Mouse (Mus musculus): ENCODE results near the gene Pja2. TPM values are rescaled to one million over a fixed set of nuclear protein-coding genes. Genes with fewer than 3 reads are reported as not detected.
A peak's percentile ranks its signal among the peaks of the same experiment; 100 is the strongest.

The Pja2 gene
- total and polyA plus RNA-seq, 2 experiments from 2014 or later: 67.9 to 86.3 TPM

GRCm38 (mm10) chr17:64353940-64354339 is 22.2 kb upstream of the Pja2 start:
- Histone ChIP-seq H3K9ac (replicated peaks; ENCODE audit: low read depth, low read length) (no peak overlapping the region), H3K27me3 (ENCODE audit: control insufficient read depth, insufficient read depth, low read length) (no peaks in the 10 kb centered on the region), H3K4me2 (ENCODE audit: low read depth, low read length) (no peak overlapping the region), H3K4me3 (ENCODE audit: low read depth, low read length) (no peak overlapping the region), H3K9me3 (replicated peaks; ENCODE audit: control insufficient read depth, low read length) (no peaks in the 10 kb centered on the region), H3K4me1 (ENCODE audit: control insufficient read depth, insufficient read depth) (no peaks in the 10 kb centered on the region), H3K27ac (ENCODE audit: low read depth) (no peak overlapping the region), H3K36me3 (replicated peaks; ENCODE audit: control insufficient read depth, insufficient read depth, low read length) (no peaks in the 10 kb centered on the region)
- DNase-seq (ENCODE audit: low spot score) (no peak), ATAC-seq (ENCODE audit: insufficient read depth, low read depth) (no peak)
- TF ChIP-seq CTCF (IDR thresholded peaks at IDR 0.05; ENCODE audit: low read depth): no peak
- no peak for TF ChIP-seq EP300 (IDR thresholded peaks at IDR 0.05; ENCODE audit: low read depth)
- WGBS: 95% methylated on average over 7 of the region's 7 CpGs

DNA sequence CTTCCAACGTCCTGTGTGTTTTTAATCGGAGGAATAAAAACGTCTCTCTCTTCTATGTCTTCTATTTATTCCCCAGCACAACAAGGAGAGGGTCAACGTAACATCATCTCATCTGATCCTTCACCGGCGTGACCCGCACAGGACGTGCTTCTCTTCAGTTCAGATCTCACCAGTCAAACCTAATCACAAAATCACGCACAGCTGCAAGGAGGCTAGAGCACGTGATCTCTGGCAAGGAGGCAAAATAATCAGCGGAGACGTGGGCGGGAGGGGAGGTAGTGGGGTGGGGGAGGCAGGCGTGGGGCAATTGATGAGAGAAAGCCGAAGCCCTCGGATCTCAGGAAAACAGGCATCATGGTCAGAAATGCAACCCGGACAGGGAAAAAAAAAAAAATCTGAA is 14.4 kb upstream of the Pja2 start:
- no peak for ATAC-seq (ENCODE audit: insufficient read depth, low read depth)
- Histone ChIP-seq H3K4me1 (ENCODE audit: control insufficient read depth, insufficient read depth) (peaks cover 6% of the 10 kb centered on the region; the same call in 1 of the 2 replicates), H3K4me3 (ENCODE audit: low read depth, low read length) (peak overlapping the region; percentile 25), H3K27me3 (ENCODE audit: control insufficient read depth, insufficient read depth, low read length) (no peaks in the 10 kb centered on the region), H3K9ac (replicated peaks; ENCODE audit: low read depth, low read length) (peak overlapping the region; percentile 39), H3K27ac (ENCODE audit: low read depth) (no peak overlapping the region), H3K9me3 (replicated peaks; ENCODE audit: control insufficient read depth, low read length) (no peaks in the 10 kb centered on the region), H3K36me3 (replicated peaks; ENCODE audit: control insufficient read depth, insufficient read depth, low read length) (no peaks in the 10 kb centered on the region), H3K4me2 (ENCODE audit: low read depth, low read length) (peak overlapping the region; percentile 57)
- DNase-seq (ENCODE audit: low spot score): no peak
- WGBS: 18% methylated on average over 17 of the region's 17 CpGs
- TF ChIP-seq EP300 (IDR thresholded peaks at IDR 0.05; ENCODE audit: low read depth) (no peak), CTCF (IDR thresholded peaks at IDR 0.05; ENCODE audit: low read depth) (no peak)

- Histone ChIP-seq H3K4me1 (ENCODE audit: control insufficient read depth, insufficient read depth) (peaks cover 6% of the 10 kb centered on the region; the same call in 1 of the 2 replicates), H3K27ac (ENCODE audit: low read depth) (peak overlapping the region; percentile 70), H3K9ac (replicated peaks; ENCODE audit: low read depth, low read length) (no peak overlapping the region), H3K27me3 (ENCODE audit: control insufficient read depth, insufficient read depth, low read length) (no peaks in the 10 kb centered on the region), H3K4me2 (ENCODE audit: low read depth, low read length) (no peak overlapping the region), H3K9me3 (replicated peaks; ENCODE audit: control insufficient read depth, low read length) (no peaks in the 10 kb centered on the region), H3K4me3 (ENCODE audit: low read depth, low read length) (no peak overlapping the region), H3K36me3 (replicated peaks; ENCODE audit: control insufficient read depth, insufficient read depth, low read length) (no peaks in the 10 kb centered on the region)
- TF ChIP-seq CTCF (IDR thresholded peaks at IDR 0.05; ENCODE audit: low read depth) (no peak; the same call in 1 of the 2 replicates), EP300 (IDR thresholded peaks at IDR 0.05; ENCODE audit: low read depth) (no peak)
- DNase-seq (ENCODE audit: low spot score) (peak; percentile 76), ATAC-seq (ENCODE audit: insufficient read depth, low read depth) (peak; percentile 88)
- 52% methylated on average over 7 of the region's 7 CpGs for WGBS
Observed at GRCm38 (mm10) chr17:64344576-64345172, 13.0 kb upstream of the Pja2 start.

- WGBS: 24% methylated on average over 7 of the region's 7 CpGs
Observed at GRCm38 (mm10) chr17:64341698-64342097, 10.0 kb upstream of the Pja2 start.

DNA sequence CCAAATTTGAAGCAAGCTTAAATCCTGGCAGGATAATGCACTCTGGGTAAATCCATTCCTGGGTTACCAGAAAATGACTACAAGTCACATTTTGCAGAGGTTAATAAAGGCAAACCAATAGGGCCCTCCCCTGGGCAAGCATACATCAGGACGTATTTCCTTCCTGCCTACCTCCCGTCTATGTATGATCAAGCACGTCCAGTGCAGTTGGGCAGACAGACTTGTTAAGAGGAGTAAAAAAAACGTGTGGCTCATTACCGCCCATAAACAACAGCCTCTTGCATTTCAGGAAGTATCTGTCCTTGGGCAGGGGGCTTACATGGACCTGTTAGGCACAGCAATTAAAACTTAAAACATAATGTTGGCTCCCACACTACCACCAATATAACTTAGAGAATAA is 8.0 kb upstream of the Pja2 start:
- no peaks in the 10 kb centered on the region for H3K36me3 ChIP-seq (replicated peaks; ENCODE audit: control insufficient read depth, insufficient read depth, low read length)
- WGBS: 51% methylated on average over 5 of the region's 5 CpGs
- H3K27me3 ChIP-seq (ENCODE audit: control insufficient read depth, insufficient read depth, low read length): no peaks in the 10 kb centered on the region
- DNase-seq (ENCODE audit: low spot score) (no peak), ATAC-seq (ENCODE audit: insufficient read depth, low read depth) (no peak)
- H3K9me3 ChIP-seq (replicated peaks; ENCODE audit: control insufficient read depth, low read length): no peaks in the 10 kb centered on the region
- peaks cover 10% of the 10 kb centered on the region; the same call in 1 of the 2 replicates for H3K4me1 ChIP-seq (ENCODE audit: control insufficient read depth, insufficient read depth)
- no peak overlapping the region for H3K4me2 ChIP-seq (ENCODE audit: low read depth, low read length)
- TF ChIP-seq CTCF (IDR thresholded peaks at IDR 0.05; ENCODE audit: low read depth) (no peak), EP300 (IDR thresholded peaks at IDR 0.05; ENCODE audit: low read depth) (no peak)
- no peak overlapping the region for H3K9ac ChIP-seq (replicated peaks; ENCODE audit: low read depth, low read length)
- H3K27ac ChIP-seq (ENCODE audit: low read depth): no peak overlapping the region
- no peak overlapping the region for H3K4me3 ChIP-seq (ENCODE audit: low read depth, low read length)

More at GRCm38 (mm10) chr17:64341698-64342097, 10.0 kb upstream of the Pja2 start:
- H3K27me3 ChIP-seq (ENCODE audit: control insufficient read depth, insufficient read depth, low read length): no peaks in the 10 kb centered on the region
- ATAC-seq (ENCODE audit: insufficient read depth, low read depth): peak; percentile 27; the same call in 1 of the 2 replicates
- DNase-seq (ENCODE audit: low spot score): no peak
- no peaks in the 10 kb centered on the region for H3K9me3 ChIP-seq (replicated peaks; ENCODE audit: control insufficient read depth, low read length)
- H3K27ac ChIP-seq (ENCODE audit: low read depth): peak overlapping the region; percentile 13; the same call in 1 of the 2 replicates
- H3K4me1 ChIP-seq (ENCODE audit: control insufficient read depth, insufficient read depth): peaks cover 10% of the 10 kb centered on the region; the same call in 1 of the 2 replicates
- H3K4me2 ChIP-seq (ENCODE audit: low read depth, low read length): no peak overlapping the region
- H3K9ac ChIP-seq (replicated peaks; ENCODE audit: low read depth, low read length): no peak overlapping the region
- no peak for TF ChIP-seq EP300 (IDR thresholded peaks at IDR 0.05; ENCODE audit: low read depth)
- no peak for TF ChIP-seq CTCF (IDR thresholded peaks at IDR 0.05; ENCODE audit: low read depth)
- no peak overlapping the region for H3K4me3 ChIP-seq (ENCODE audit: low read depth, low read length)
- no peaks in the 10 kb centered on the region for H3K36me3 ChIP-seq (replicated peaks; ENCODE audit: control insufficient read depth, insufficient read depth, low read length)

DNA sequence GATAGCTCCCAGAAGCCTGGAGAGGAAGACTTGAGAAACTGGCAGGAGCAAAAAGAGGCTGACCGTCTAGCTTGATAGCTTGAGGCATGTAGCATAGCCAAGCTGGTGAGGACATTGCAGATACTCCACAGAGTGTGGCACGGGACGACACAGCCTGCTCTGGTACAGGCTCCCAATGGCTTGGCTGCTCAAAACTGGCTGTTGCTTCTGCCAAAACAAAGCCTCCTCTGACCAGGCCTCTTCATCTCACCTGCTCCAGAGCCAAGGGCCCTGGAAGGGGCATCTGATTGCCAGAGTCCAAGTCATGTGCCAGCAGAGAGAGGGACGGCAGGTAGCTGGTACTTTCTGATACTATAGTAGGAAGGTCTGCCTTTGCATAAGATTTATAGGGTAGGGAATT is 5.5 kb upstream of the Pja2 start:
- DNase-seq (ENCODE audit: low spot score): no peak
- H3K27ac ChIP-seq (ENCODE audit: low read depth): no peak overlapping the region
- H3K4me3 ChIP-seq (ENCODE audit: low read depth, low read length): no peak overlapping the region
- H3K27me3 ChIP-seq (ENCODE audit: control insufficient read depth, insufficient read depth, low read length): no peaks in the 10 kb centered on the region
- H3K4me1 ChIP-seq (ENCODE audit: control insufficient read depth, insufficient read depth): peaks cover 7% of the 10 kb centered on the region; the same call in 1 of the 2 replicates
- no peak overlapping the region for H3K4me2 ChIP-seq (ENCODE audit: low read depth, low read length)
- H3K36me3 ChIP-seq (replicated peaks; ENCODE audit: control insufficient read depth, insufficient read depth, low read length): no peaks in the 10 kb centered on the region
- TF ChIP-seq CTCF (IDR thresholded peaks at IDR 0.05; ENCODE audit: low read depth): no peak
- TF ChIP-seq EP300 (IDR thresholded peaks at IDR 0.05; ENCODE audit: low read depth): no peak
- no peak overlapping the region for H3K9ac ChIP-seq (replicated peaks; ENCODE audit: low read depth, low read length)
- ATAC-seq (ENCODE audit: insufficient read depth, low read depth): no peak
- WGBS: 48% methylated on average over 4 of the region's 4 CpGs
- no peaks in the 10 kb centered on the region for H3K9me3 ChIP-seq (replicated peaks; ENCODE audit: control insufficient read depth, low read length)
